Mouse (Mus musculus) olfactory bulb, adult 2 months (tissue): ENCODE results near the gene Klhl7.

Source experiments
- CTCF ChIP-seq: fragments of 200-500 bp; IDR thresholded peaks from 2 replicates; pipeline ENCODE4 v1.5.1; 2012; ENCODE audit warnings: low read depth, mild to moderate bottlenecking, low read length, moderate library complexity; ENCODE audit not compliant: insufficient read depth
- POLR2A ChIP-seq: fragments of 200-500 bp; IDR thresholded peaks from 2 replicates; pipeline ENCODE4 v1.6.1; 2012; ENCODE audit warnings: mild to moderate bottlenecking, low read depth, low read length, moderate library complexity; ENCODE audit not compliant: insufficient read depth

GRCm38 (mm10) chr5:24103841-24104240 lies 3.4 kb downstream of the Klhl7 start:
- TF ChIP-seq POLR2A (no peak), CTCF (no peak)
